Mouse (Mus musculus) CD4-positive helper T cell, adult 2 months (primary cell): ENCODE measurements around the gene Olfr346.

Experiments used
- DNase-seq: peaks from one replicate; pipeline ENCODE4 v3.0.0-alpha.2; 2012; ENCODE audit warnings: low read depth, missing footprints, low spot score

The Olfr346 gene

DNA sequence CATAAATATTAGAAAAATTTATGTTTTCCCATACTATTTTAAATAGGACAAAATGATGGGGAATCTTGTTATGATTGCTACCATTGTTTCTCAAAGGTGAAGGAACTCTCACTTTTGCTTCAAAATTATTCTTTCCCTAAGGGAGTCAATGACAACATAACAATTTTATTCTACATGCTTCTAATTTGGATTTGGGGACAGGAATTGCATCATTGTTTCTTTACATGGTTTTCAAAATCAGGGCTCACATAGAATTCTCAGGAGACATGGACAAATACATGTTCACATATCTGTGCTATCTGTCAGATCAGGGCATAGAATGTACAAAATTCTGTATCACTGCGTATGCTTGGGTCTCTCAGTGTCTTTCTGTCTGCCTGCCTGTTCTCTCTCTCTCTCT, at the start of gene Olfr346:
Olfr346 (plus strand) TSS at position 301 of the 400 bp plus-strand sequence.
- no peak for DNase-seq

DNA sequence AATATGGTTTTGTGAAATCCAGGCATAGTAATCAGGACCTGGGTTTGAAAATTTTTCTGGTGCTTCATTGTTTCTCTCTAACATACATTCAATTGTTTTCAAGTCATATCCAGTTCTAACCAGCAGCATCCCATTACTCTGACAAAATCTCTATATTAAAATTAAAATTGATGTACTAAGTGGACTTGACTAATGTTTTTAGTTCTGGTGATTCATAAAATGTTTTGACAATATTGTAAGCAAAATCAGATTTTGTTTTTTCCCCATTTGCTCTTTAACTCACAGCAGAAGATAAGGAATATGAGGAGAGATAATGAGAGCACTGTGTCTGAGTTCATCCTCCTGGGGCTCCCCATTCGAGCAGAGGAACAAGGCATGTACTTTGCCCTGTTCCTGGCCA, 45.8 kb upstream of the Olfr346 start, which contains the start of gene Olfr345:
Olfr345 (plus strand) TSS at position 301 of the 400 bp plus-strand sequence.
- no peak for DNase-seq

DNA sequence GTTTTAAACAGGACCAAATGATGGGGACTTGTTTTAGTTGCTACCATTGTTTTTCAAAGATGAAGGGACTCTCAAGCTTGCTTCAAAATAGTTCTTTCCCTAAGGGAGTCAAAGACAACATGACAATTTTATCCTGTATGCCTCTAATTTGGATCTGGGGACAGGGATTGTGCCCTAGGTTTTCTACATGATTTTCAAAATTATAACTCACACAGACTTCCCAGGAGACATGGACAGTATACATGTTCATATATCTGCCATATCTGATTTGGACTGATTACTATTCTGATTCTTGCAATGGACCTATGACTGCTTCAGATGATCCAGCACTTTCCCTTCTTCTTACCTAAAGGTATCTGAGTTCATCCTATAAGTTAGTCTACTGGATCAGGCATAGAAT, 46.0 kb downstream of the Olfr346 start, which contains the start of gene Olfr347:
Olfr347 (plus strand) TSS at position 301 of the 400 bp plus-strand sequence.
- no peak for DNase-seq

DNA sequence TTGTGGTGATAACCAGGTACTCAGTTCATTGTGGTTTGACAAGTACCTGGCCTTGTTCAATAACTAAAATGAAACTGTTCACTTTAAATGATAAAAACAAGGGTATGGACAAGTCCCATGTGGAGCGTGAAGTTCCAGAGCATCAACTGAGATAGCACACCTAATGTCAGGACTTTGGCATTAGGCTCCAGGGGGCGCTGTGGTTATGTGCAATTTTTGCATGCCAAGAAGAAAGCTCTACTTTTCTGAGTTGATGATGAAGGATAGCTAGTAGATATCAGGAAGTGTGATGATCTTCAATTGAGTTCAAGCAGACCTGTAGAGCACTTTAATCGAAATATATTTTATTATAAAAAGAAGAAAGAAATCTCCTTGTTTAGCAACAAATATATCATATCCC, 50.6 kb downstream of the Olfr346 start:
- DNase-seq, result no peak
